Mouse (Mus musculus) heart, postnatal 0 days (tissue): ENCODE measurements around the gene Tmem170. TPM values are rescaled to one million over a fixed set of nuclear protein-coding genes. Genes with fewer than 3 reads are reported as not detected.

Source experiments
- ATAC-seq: fragments of 200-750 bp; cut with Nextera tagmentation; 2 replicates; pipeline ENCODE4 v1.8.0; 2017; ENCODE audit warnings: low read depth, moderate number of reproducible peaks, moderate library complexity; ENCODE audit not compliant: insufficient read depth
- DNase-seq: peaks from one replicate; pipeline ENCODE4 v3.0.0-alpha.2; 2016; ENCODE audit warnings: low spot score
- H3K27ac ChIP-seq: fragments of 300-500 bp; sonication (generic); 2 replicates; pipeline ENCODE4 v1.5.1; 2014; ENCODE audit warnings: low read depth, mild to moderate bottlenecking
- H3K27me3 ChIP-seq: fragments of 300-500 bp; sonication (generic); 2 replicates; pipeline ENCODE4 v1.6.1; 2014; ENCODE audit warnings: low read length, mixed read lengths; ENCODE audit not compliant: control insufficient read depth, insufficient read depth
- H3K36me3 ChIP-seq: fragments of 300-500 bp; sonication (generic); replicated peaks from 2 replicates; pipeline ENCODE4 v1.6.1; 2014; ENCODE audit warnings: low read length, mixed read lengths; ENCODE audit not compliant: control insufficient read depth, insufficient read depth
- H3K4me1 ChIP-seq: fragments of 300-500 bp; sonication (generic); 2 replicates; pipeline ENCODE4 v1.6.1; 2014; ENCODE audit warnings: antibody characterized with exemption; ENCODE audit not compliant: control insufficient read depth, insufficient read depth
- H3K4me2 ChIP-seq: fragments of 300-500 bp; sonication (generic); 2 replicates; pipeline ENCODE4 v1.6.1; 2014; ENCODE audit warnings: low read depth, mild to moderate bottlenecking, low read length, moderate library complexity
- H3K4me3 ChIP-seq: fragments of 300-500 bp; sonication (generic); 2 replicates; pipeline ENCODE4 v1.5.1; 2014; ENCODE audit warnings: low read depth, low read length
- H3K9ac ChIP-seq: fragments of 300-500 bp; sonication (generic); replicated peaks from 2 replicates; pipeline ENCODE4 v1.6.1; 2014; ENCODE audit warnings: low read depth, low read length, mixed read lengths
- H3K9me3 ChIP-seq: fragments of 300-500 bp; sonication (generic); replicated peaks from 2 replicates; pipeline ENCODE4 v1.6.1; 2016; ENCODE audit warnings: low read length; ENCODE audit not compliant: control insufficient read depth
- CTCF ChIP-seq: IDR thresholded peaks from 2 replicates; pipeline ENCODE4 v1.5.1; 2016; ENCODE audit warnings: antibody characterized with exemption, control low read depth, low read depth
- EP300 ChIP-seq: IDR thresholded peaks from 2 replicates; pipeline ENCODE4 v1.6.1; 2016; ENCODE audit warnings: antibody characterized with exemption, low read depth
- WGBS: fragments of 180-500 bp; shearing (Covaris S2); extraction: QIAGEN DNeasy Blood & Tissue Kit; methylation state at CpG from one replicate; pipeline ENCODE4 v1.1.7; 2014; 5-methylcytosine and 5-hydroxymethylcytosine counted together
- polyA plus RNA-seq: library from polyadenylated mRNA; unstranded; fragments of >200 nt; fragmentation: Nextera tagmentation; extraction: Ambion mirVana; gene quantifications from 2 replicates; pipeline ENCODE4 v1.2.1, GENCODE M21; 2015
- total RNA-seq: library from RNA; depleted of rRNA; stranded (reverse); fragments of >200 nt; gene quantifications from 2 replicates; pipeline ENCODE4 v1.2.3, GENCODE M21; 2014; ENCODE audit warnings: low replicate concordance

Tmem170 gene
- total and polyA plus RNA-seq, 2 experiments from 2014 or later, result 2.5 to 3.3 TPM

GRCm38 (mm10) chr8:111846746-111847145 is 29.8 kb downstream of the Tmem170 start:
- TF ChIP-seq EP300, result no peak
- DNase-seq, result no peak
- H3K4me3 ChIP-seq, result no peak overlapping the region
- H3K4me1 ChIP-seq, result no peaks in the 10 kb centered on the region
- ATAC-seq, result no peak
- H3K9ac ChIP-seq, result no peak overlapping the region
- H3K27me3 ChIP-seq, result no peaks in the 10 kb centered on the region
- no peak overlapping the region for H3K4me2 ChIP-seq
- H3K27ac ChIP-seq, result no peak overlapping the region
- H3K36me3 ChIP-seq, result peaks cover 31% of the 10 kb centered on the region
- H3K9me3 ChIP-seq, result no peaks in the 10 kb centered on the region
- WGBS, result 93% methylated on average over 6 of the region's 6 CpGs

- Histone ChIP-seq H3K36me3 (peaks cover 40% of the 10 kb centered on the region), H3K9me3 (no peaks in the 10 kb centered on the region), H3K9ac (no peak overlapping the region), H3K4me1 (0 out of 2 replicates have a peak, but pooled peaks cover 6% of the 10 kb centered on the region), H3K4me2 (no peak overlapping the region), H3K27me3 (no peaks in the 10 kb centered on the region), H3K4me3 (no peak overlapping the region), H3K27ac (no peak overlapping the region)
- DNase-seq, result peak; percentile 35
- no peak for ATAC-seq
- 58% methylated on average over 1 of the region's 1 CpGs for WGBS
- TF ChIP-seq EP300 (no peak), CTCF (peak; percentile 52)
Measured at GRCm38 (mm10) chr8:111835540-111835939, 41.0 kb downstream of the Tmem170 start.

- Histone ChIP-seq H3K27ac (peak overlapping the region; percentile 7), H3K4me1 (0 out of 2 replicates have a peak, but pooled peaks cover 6% of the 10 kb centered on the region), H3K36me3 (peaks cover 37% of the 10 kb centered on the region), H3K4me2 (no peak overlapping the region), H3K4me3 (no peak overlapping the region), H3K27me3 (no peaks in the 10 kb centered on the region), H3K9me3 (no peaks in the 10 kb centered on the region), H3K9ac (no peak overlapping the region)
- no peak for DNase-seq
- ATAC-seq, result no peak; the same call in 1 of the 2 replicates
- WGBS, result 38% methylated on average over 6 of the region's 6 CpGs
- TF ChIP-seq CTCF, result peak; percentile 28; the same call in 1 of the 2 replicates
- no peak for TF ChIP-seq EP300
Measured at GRCm38 (mm10) chr8:111834011-111834410, 42.5 kb downstream of the Tmem170 start.

- H3K9ac ChIP-seq, result no peak overlapping the region
- no peak overlapping the region for H3K27ac ChIP-seq
- H3K36me3 ChIP-seq, result peaks cover 33% of the 10 kb centered on the region
- DNase-seq, result no peak
- 80% methylated on average over 5 of the region's 5 CpGs for WGBS
- H3K9me3 ChIP-seq, result no peaks in the 10 kb centered on the region
- TF ChIP-seq CTCF, result no peak
- no peak for TF ChIP-seq EP300
- no peak overlapping the region for H3K4me2 ChIP-seq
- H3K4me1 ChIP-seq, result 0 out of 2 replicates have a peak, but pooled peaks cover 8% of the 10 kb centered on the region
- H3K27me3 ChIP-seq, result no peaks in the 10 kb centered on the region
- H3K4me3 ChIP-seq, result no peak overlapping the region
- no peak for ATAC-seq
Measured at GRCm38 (mm10) chr8:111832983-111833382, 43.6 kb downstream of the Tmem170 start.

- no peak for TF ChIP-seq CTCF
- no peak for TF ChIP-seq EP300
- Histone ChIP-seq H3K4me2 (no peak overlapping the region), H3K27me3 (no peaks in the 10 kb centered on the region), H3K9me3 (no peaks in the 10 kb centered on the region), H3K36me3 (peaks cover 31% of the 10 kb centered on the region), H3K27ac (peak overlapping the region; percentile 48; the same call in 1 of the 2 replicates), H3K9ac (no peak overlapping the region), H3K4me1 (0 out of 2 replicates have a peak, but pooled peaks cover 11% of the 10 kb centered on the region), H3K4me3 (no peak overlapping the region)
- 59% methylated on average over 4 of the region's 4 CpGs for WGBS
- no peak for DNase-seq
- no peak for ATAC-seq
Measured at GRCm38 (mm10) chr8:111831996-111832395, 44.6 kb downstream of the Tmem170 start.

GRCm38 (mm10) chr8:111828595-111828994 is 48.0 kb downstream of the Tmem170 start:
- no peak overlapping the region for H3K4me2 ChIP-seq
- H3K4me1 ChIP-seq, result 0 out of 2 replicates have a peak, but pooled peaks cover 11% of the 10 kb centered on the region
- TF ChIP-seq EP300, result no peak
- TF ChIP-seq CTCF, result no peak
- H3K9ac ChIP-seq, result 0 out of 2 replicates have a peak overlapping the region, but pooled peaks have one; percentile 0
- WGBS, result 40% methylated on average over 6 of the region's 6 CpGs
- no peak overlapping the region for H3K4me3 ChIP-seq
- H3K36me3 ChIP-seq, result peaks cover 33% of the 10 kb centered on the region
- ATAC-seq (no peak), DNase-seq (peak; percentile 37)
- no peaks in the 10 kb centered on the region for H3K9me3 ChIP-seq
- no peaks in the 10 kb centered on the region for H3K27me3 ChIP-seq
- peak overlapping the region; percentile 70 for H3K27ac ChIP-seq
